Mouse (Mus musculus) CD4-positive, CD25-positive, alpha-beta regulatory T cell, adult 9 weeks (primary cell): ENCODE results near the gene Ptges3. TPM values are rescaled to one million over a fixed set of nuclear protein-coding genes. Genes with fewer than 3 reads are reported as not detected.

Experiments
- polyA plus RNA-seq: library from polyadenylated mRNA; unstranded; fragments of 100-300 nt; shearing (Covaris generic); gene quantifications from one replicate; pipeline ENCODE4 v1.2.1, GENCODE M21; 2017

Gene Ptges3
- 53.7 TPM for polyA plus RNA-seq

GRCm38 (mm10) chr10:128058601-128059151 lies at the start of gene Ptges3:
Gene Ptges3 (plus strand): TSS chr10:128058954.

GRCm38 (mm10) chr10:128015068-128015934 lies 43.5 kb upstream of the Ptges3 start, which contains the start of gene Prim1:
Gene Prim1 (plus strand): TSS chr10:128015168.

DNA sequence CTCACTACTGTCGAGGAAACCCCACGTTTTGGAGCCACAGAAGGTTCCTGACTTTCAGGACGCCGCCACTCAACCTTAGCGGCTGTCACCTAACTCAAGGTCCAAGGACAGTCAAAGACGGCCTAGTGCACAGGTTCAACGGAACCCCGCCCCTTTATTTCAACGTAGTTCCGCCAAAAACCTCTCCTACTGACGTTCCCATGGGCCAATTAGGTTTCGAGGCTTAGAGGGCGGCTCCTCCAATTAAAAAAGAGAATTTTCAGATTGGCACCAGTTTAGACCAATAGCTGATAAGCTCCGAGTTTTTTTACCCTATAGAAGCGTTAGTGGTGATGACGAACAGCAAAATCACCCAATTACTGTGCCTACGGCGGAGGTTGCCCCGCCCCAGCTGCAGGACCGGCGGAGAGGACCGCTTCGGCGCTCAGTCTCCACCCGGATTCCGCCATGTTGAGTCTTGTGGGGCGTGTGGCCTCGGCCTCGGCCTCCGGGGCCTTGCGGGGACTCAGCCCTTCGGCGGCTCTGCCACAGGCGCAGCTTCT lies 24.2 kb downstream of the Ptges3 start, which contains the start of gene Atp5b:
Atp5b (plus strand) TSS at position 394 of the 542 bp plus-strand sequence.

GRCm38 (mm10) chr10:128091564-128092505 lies 33.1 kb downstream of the Ptges3 start, which contains the start of gene Baz2a:
Gene Baz2a (plus strand): TSS chr10:128091577.

Other genes with a start within 250 kb of the Ptges3 start
- gene Rdh19, start 209.0 kb upstream of the Ptges3 start, polyA plus RNA-seq, result not detected
- gene Rdh16f2, start 192.5 kb upstream of the Ptges3 start, polyA plus RNA-seq, result not detected
- gene Rdh7, start 170.1 kb upstream of the Ptges3 start, polyA plus RNA-seq, result not detected
- not detected for gene Sdr9c7, start 160.4 kb upstream of the Ptges3 start, polyA plus RNA-seq
- gene Hsd17b6, start 51.3 kb upstream of the Ptges3 start, polyA plus RNA-seq, result not detected
- 19.3 TPM for gene Prim1, start 43.8 kb upstream of the Ptges3 start, polyA plus RNA-seq
- 671 TPM for gene Naca, start 23.4 kb upstream of the Ptges3 start, polyA plus RNA-seq
- gene Atp5b, start 24.3 kb downstream of the Ptges3 start, polyA plus RNA-seq, result 995 TPM
- 85.4 TPM for gene Baz2a, start 32.6 kb downstream of the Ptges3 start, polyA plus RNA-seq
- gene Rbms2, start 121.3 kb downstream of the Ptges3 start, polyA plus RNA-seq, result 35.9 TPM
- gene Gls2, start 135.5 kb downstream of the Ptges3 start, polyA plus RNA-seq, result 0.33 TPM
- 19.0 TPM for gene Spryd4, start 152.9 kb downstream of the Ptges3 start, polyA plus RNA-seq
- not detected for gene Mip, start 166.9 kb downstream of the Ptges3 start, polyA plus RNA-seq
- 30.7 TPM for gene Timeless, start 173.1 kb downstream of the Ptges3 start, polyA plus RNA-seq
- not detected for gene Apon, start 195.1 kb downstream of the Ptges3 start, polyA plus RNA-seq
- not detected for gene Apof, start 209.7 kb downstream of the Ptges3 start, polyA plus RNA-seq
- 95.2 TPM for gene Stat2, start 211.6 kb downstream of the Ptges3 start, polyA plus RNA-seq
- not detected for gene Il23a, start 239.8 kb downstream of the Ptges3 start, polyA plus RNA-seq
- gene Pan2, start 244.4 kb downstream of the Ptges3 start, polyA plus RNA-seq, result 51.5 TPM